Mouse (Mus musculus) stomach, embryonic 16.5 days (tissue): ENCODE measurements at regions not wholly inside any gene's neighbourhood (a gene's known extent, or its start where the extent isn't known, plus 50 kb on each side); places are given as distances from the start of the nearest gene placed in this dataset.
A peak's percentile ranks its signal among the peaks of the same experiment; 100 is the strongest.
"Not testable (repeated sequence)": the region's sequence is repeated elsewhere in the genome, so short reads cannot be mapped to it uniquely, and the experiment has no call there.

Experiments used
- ATAC-seq: fragments of 200-750 bp; cut with Nextera tagmentation; 2 replicates; pipeline ENCODE4 v1.8.0; 2017; ENCODE audit warnings: moderate number of reproducible peaks, moderate TSS enrichment; ENCODE audit not compliant: insufficient read depth, low FRiP score
- H3K27ac ChIP-seq: fragments of 300-500 bp; sonication (generic); 2 replicates; pipeline ENCODE4 v1.5.1; 2014; ENCODE audit warnings: low read length
- H3K27me3 ChIP-seq: fragments of 300-500 bp; sonication (generic); 2 replicates; pipeline ENCODE4 v1.6.1; 2014; ENCODE audit warnings: low read length, control low read depth, mixed read lengths; ENCODE audit not compliant: control insufficient read depth, insufficient read depth
- H3K36me3 ChIP-seq: fragments of 300-500 bp; sonication (generic); 2 replicates; pipeline ENCODE4 v1.6.1; 2014; ENCODE audit warnings: low read length; ENCODE audit not compliant: control insufficient read depth, insufficient read depth
- H3K4me1 ChIP-seq: fragments of 300-500 bp; sonication (generic); 2 replicates; pipeline ENCODE4 v1.6.1; 2014; ENCODE audit warnings: low read length, control low read depth, mixed read lengths; ENCODE audit not compliant: control insufficient read depth, insufficient read depth
- H3K4me2 ChIP-seq: fragments of 300-500 bp; sonication (generic); 2 replicates; pipeline ENCODE4 v1.6.1; 2014; ENCODE audit warnings: low read depth, low read length, mixed read lengths
- H3K4me3 ChIP-seq: fragments of 300-500 bp; sonication (generic); replicated peaks from 2 replicates; pipeline ENCODE4 v1.5.1; 2014; ENCODE audit warnings: mild to moderate bottlenecking, low read length
- H3K9ac ChIP-seq: fragments of 300-500 bp; sonication (generic); 2 replicates; pipeline ENCODE4 v1.6.1; 2014; ENCODE audit warnings: low read length
- H3K9me3 ChIP-seq: fragments of 300-500 bp; sonication (generic); replicated peaks from 2 replicates; pipeline ENCODE4 v1.6.1; 2016; ENCODE audit warnings: low read length, control low read depth; ENCODE audit not compliant: control insufficient read depth
- WGBS: fragments of 180-500 bp; shearing (Covaris S2); extraction: QIAGEN DNeasy Blood & Tissue Kit; methylation state at CpG from one replicate; pipeline ENCODE4 v1.1.7; 2014; 5-methylcytosine and 5-hydroxymethylcytosine counted together

DNA sequence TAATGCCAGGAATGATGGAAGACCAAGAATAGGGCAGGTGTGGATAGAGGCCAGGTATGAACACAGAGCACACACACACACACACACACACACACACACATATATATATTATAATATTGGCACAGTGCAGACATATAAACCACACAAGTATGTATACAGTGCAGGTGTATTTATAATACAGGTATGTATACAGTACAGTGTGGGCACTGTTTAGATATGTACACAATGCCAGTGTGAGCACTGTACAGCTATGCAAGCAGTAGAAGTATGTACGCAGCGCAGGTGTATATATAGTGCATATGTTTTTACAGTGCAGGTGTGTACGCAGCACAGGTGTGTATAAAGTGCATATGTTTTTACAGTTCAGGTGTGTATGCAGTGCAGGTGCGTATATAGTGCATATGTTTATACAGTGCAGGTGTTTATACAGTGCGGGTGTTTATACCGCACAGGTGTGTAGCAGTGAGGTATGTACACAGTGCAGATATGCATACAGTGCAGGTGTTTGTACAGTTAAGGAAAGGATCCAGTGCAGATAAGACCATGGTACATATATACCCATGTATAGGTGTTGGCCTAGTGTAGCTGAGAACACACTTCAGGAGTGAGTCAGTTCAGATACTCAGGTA, 328.2 kb upstream of the Shh start:
- no peaks in the 10 kb centered on the region for H3K36me3 ChIP-seq
- H3K27me3 ChIP-seq = no peaks in the 10 kb centered on the region
- H3K4me2 ChIP-seq = no peak overlapping the region
- H3K27ac ChIP-seq = no peak overlapping the region
- ATAC-seq = peak; percentile 38; the same call in 1 of the 2 replicates
- no peak overlapping the region for H3K9ac ChIP-seq
- no peaks in the 10 kb centered on the region for H3K9me3 ChIP-seq
- no peak overlapping the region for H3K4me3 ChIP-seq
- no peaks in the 10 kb centered on the region for H3K4me1 ChIP-seq
- WGBS = 90% methylated on average over 6 of the region's 6 CpGs

DNA sequence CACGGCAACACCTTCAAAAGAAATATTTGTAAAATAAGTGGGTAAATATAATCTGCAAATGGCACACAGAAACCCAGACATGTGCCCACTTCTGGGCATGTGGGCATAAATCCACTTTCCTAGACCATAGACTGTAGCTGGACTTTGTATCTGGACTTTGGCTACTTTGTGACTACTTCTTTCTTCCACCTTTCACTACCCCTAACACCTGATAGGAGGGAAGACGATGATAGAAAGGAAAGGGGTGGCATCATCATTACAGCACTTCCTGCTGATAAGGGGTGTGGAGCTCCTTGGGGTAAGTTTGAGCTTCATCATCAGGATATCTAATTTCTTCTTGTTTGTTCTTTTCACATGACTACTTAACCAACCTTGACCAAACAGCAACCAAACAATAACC, 326.7 kb upstream of the Shh start:
- Histone ChIP-seq H3K4me1 (no peaks in the 10 kb centered on the region), H3K36me3 (no peaks in the 10 kb centered on the region), H3K27me3 (no peaks in the 10 kb centered on the region), H3K4me2 (no peak overlapping the region), H3K9ac (no peak overlapping the region), H3K4me3 (no peak overlapping the region), H3K27ac (no peak overlapping the region), H3K9me3 (no peaks in the 10 kb centered on the region)
- ATAC-seq = no peak
- WGBS = 71% methylated on average over 2 of the region's 2 CpGs

DNA sequence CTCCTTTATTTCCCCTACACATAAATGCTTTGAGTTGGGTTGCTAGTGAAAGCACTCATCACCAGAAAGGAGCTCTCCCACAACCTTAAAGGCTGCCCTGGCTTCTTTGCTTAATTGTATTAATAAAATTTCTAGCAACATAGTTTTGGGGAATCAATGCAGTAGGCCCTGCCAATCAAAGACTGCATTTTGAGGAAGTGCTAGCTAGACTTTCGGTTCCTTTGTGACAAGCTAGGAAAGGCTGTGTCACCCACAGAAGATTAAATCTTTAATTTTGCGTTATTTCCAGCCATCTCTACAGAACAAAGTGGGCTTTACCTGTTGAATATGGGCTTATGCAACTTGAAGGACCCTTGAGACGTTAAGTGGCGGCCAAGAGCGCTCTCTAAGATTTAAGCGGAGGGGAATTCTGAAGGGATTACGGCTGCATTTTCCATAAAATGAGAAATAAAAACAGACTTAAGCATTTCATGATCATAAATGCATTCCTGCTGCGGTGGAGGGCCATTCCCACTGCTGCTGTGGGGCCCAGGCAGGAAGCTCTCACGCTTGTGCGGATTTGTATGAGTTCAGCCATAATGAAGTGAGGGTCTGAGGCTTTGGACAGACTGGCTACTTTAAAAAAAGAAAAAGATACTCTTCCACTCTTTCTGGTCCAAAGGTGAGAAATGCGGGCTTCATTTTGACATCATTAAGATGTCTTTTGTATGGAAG, 318.4 kb upstream of the Shh start:
- H3K36me3 ChIP-seq = no peaks in the 10 kb centered on the region
- H3K9ac ChIP-seq = no peak overlapping the region
- H3K27ac ChIP-seq = no peak overlapping the region
- WGBS = 83% methylated on average over 11 of the region's 11 CpGs
- H3K4me1 ChIP-seq = no peaks in the 10 kb centered on the region
- H3K27me3 ChIP-seq = no peaks in the 10 kb centered on the region
- H3K4me2 ChIP-seq = no peak overlapping the region
- ATAC-seq = no peak
- H3K4me3 ChIP-seq = no peak overlapping the region
- no peaks in the 10 kb centered on the region for H3K9me3 ChIP-seq

DNA sequence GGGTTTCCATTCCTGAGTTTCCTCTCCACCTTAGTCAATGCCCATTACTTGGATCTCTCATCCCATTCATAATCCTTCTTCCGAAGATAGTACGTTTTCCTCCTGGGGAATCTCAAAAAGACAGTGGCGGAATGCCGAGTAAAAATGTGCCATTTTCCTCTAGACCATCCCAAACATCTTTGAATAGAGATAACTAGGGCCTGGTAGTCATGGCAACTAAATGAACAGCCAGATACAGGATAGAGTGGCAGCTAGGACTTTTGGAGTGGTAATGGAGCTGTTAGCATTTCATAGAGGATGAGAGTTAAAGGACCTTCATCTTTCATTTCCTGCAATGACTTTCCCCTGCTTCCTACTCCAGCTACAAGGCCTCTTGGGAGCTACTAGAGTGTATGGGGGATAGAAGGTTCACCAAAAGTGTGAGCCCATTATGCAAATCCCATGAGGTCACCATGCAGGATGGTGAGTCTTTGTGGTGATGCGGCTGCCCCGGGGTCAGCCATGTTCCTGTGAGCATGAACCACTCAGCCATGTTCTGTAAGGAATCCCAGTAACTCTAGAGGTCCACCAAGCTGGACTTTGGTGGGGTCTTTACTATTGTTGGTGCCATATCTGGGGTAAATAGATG, 317.4 kb upstream of the Shh start:
- Histone ChIP-seq H3K4me3 (no peak overlapping the region), H3K36me3 (no peaks in the 10 kb centered on the region), H3K4me1 (no peaks in the 10 kb centered on the region), H3K4me2 (no peak overlapping the region), H3K9me3 (no peaks in the 10 kb centered on the region), H3K9ac (no peak overlapping the region), H3K27me3 (no peaks in the 10 kb centered on the region), H3K27ac (no peak overlapping the region)
- 91% methylated on average over 6 of the region's 6 CpGs for WGBS
- ATAC-seq = no peak

DNA sequence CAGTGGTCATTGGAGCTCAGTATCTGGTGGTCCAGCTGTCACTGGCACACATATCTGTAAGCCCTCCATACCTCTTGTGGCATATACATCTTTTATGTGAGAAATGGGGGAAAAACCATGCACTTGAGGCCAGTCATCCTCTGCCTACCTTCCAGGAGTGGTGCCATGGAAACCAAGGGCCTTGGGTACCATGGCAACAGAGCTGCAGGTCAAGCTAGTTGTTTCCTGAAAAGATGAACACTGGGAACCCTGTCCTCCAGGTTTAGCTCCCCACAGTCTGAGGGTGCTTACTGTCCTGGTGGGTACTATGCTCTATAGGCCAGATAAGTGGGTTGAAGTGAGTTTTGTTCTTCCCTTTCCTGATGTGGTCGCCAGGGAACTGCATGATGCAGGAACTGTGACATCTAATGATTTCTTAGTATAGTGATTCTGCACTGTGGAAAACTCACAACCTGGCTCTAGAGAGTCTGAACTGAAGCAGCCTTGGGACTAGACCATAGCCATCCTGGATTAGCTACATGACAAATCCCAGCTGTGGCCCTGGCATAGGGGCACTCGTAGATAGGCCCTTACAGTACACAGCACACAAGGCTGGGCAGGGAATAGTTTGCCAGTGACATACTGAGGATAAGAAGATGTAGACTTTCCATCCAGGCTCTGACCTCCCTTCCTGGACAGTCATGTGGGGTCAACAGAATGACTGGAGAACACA, 308.7 kb upstream of the Shh start:
- H3K9ac ChIP-seq = no peak overlapping the region

DNA sequence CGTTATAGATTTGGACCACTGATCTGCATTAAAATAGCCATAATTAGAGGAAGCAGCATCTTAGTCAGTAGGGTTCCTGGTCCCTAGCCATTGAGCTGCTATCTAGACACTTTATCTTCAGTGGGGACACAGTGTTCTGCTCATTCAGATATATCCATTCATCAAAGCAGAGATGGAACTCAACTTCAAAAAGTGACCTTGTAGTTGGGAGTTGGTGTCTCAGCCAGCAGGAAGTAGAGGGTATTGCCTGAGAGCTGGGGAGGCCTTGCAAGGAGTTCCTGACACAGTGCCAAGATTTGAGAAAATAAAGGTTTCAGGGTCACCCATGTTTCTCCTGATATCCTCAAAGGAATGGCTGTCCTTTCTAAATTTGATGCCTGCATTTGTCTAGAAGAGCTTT, 304.7 kb upstream of the Shh start:
- Histone ChIP-seq H3K9me3 (no peaks in the 10 kb centered on the region), H3K4me2 (no peak overlapping the region), H3K4me1 (no peaks in the 10 kb centered on the region), H3K4me3 (no peak overlapping the region), H3K9ac (no peak overlapping the region), H3K36me3 (no peaks in the 10 kb centered on the region), H3K27me3 (no peaks in the 10 kb centered on the region), H3K27ac (no peak overlapping the region)
- no peak for ATAC-seq
- WGBS = 85% methylated on average over 1 of the region's 1 CpGs

More for the DNA sequence above, 308.7 kb upstream of the Shh start:
- Histone ChIP-seq H3K4me2 (no peak overlapping the region), H3K36me3 (no peaks in the 10 kb centered on the region), H3K4me1 (no peaks in the 10 kb centered on the region), H3K27me3 (no peaks in the 10 kb centered on the region), H3K27ac (no peak overlapping the region), H3K4me3 (no peak overlapping the region), H3K9me3 (no peaks in the 10 kb centered on the region)
- WGBS = 82% methylated on average over 2 of the region's 2 CpGs
- no peak for ATAC-seq

DNA sequence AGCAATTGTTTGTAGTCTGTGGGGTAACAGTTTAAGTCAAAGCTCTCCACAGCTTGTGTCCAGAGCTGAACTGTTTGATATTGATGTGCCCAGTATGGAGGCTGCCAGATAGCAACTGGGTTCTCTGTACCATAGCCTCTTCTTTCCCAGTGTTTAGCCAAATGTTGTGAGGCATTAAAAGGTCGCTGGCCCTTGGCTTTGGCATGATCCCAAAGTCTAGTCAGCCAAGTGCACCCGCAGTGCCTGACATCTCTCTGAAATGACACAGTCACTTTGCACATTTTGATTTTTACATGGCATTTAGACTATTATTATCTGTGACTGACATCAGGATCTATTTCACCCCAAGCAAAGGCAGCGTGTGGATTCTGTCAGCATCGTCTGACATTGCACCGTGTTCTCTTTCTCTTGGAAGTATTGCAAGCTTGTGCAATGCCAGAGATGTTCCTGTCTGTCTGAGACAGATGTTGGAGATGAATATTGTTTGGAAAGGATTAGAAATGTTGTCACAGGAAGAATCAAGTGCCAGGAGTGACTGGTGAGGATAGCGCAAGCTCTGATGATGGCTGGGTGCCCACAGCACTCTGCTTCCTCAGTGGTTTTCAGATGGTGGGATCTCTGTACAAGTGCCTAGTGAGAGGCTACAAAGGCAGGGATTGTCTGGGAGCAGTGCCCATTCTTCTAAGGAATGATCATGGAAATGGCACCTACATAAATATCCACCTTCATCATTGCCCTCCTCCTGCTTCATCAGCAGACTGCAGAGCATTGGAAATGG, 289.3 kb upstream of the Shh start:
- Histone ChIP-seq H3K4me1 (no peaks in the 10 kb centered on the region), H3K4me2 (no peak overlapping the region), H3K9me3 (no peaks in the 10 kb centered on the region; the same call in 1 of the 2 replicates), H3K9ac (no peak overlapping the region), H3K4me3 (no peak overlapping the region), H3K27me3 (no peaks in the 10 kb centered on the region), H3K27ac (no peak overlapping the region), H3K36me3 (no peaks in the 10 kb centered on the region)
- ATAC-seq = no peak
- WGBS = 80% methylated on average over 6 of the region's 6 CpGs

DNA sequence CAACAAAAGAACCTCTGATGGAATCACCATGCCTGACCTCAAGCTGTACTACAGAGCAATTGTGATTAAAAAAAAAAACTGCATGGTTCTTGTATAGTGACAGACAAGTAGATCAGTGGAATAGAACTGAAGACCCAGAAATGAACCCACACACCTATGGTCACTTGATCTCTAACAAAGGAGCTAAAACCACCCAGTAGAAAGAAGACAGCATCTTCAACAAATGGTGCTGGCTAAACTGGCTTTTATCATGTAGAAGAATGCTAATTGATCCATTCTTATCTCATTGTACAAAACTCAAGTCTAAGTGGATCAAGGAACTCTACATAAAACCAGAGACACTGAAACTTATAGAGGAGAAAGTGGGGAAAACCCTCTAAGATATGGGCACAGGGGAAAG, 284.8 kb upstream of the Shh start:
- H3K9ac ChIP-seq, H3K27ac ChIP-seq, H3K4me1 ChIP-seq, H3K9me3 ChIP-seq, H3K27me3 ChIP-seq, H3K4me3 ChIP-seq, ATAC-seq, H3K36me3 ChIP-seq, H3K4me2 ChIP-seq: not testable (repeated sequence)
